Mouse (Mus musculus): ENCODE results near the gene Phpt1. TPM values are rescaled to one million over a fixed set of nuclear protein-coding genes. Genes with fewer than 3 reads are reported as not detected.
"Not testable (repeated sequence)": the region's sequence is repeated elsewhere in the genome, so short reads cannot be mapped to it uniquely, and the experiment has no call there.

Gene Phpt1
- polyA plus RNA-seq, 1 experiment from 2014 or later: 167 TPM

DNA sequence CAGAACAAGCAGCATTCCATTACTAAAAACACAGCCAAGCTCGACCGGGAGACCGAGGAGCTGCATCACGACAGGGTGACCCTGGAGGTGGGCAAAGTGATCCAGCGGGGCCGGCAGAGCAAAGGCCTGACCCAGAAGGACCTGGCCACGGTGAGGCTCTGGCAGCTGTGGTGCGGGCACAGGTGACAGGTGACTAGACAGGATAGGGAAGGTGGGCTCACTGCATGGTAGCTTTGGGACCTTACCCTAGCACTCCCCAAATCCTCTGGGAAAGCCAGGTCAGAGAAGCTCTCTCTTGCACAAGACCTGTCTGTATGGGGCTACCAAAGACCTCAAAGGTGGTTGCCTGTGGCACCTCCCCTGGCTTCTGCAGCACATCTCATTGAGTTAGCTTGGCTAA, 14.5 kb downstream of the Phpt1 start:
- Histone ChIP-seq H3K9me3 (ENCODE audit: control insufficient read depth, low read length) (no peaks in the 10 kb centered on the region), H3K36me3 (ENCODE audit: control insufficient read depth, insufficient read depth, low read length) (peaks cover 58% of the 10 kb centered on the region), H3K4me3 (replicated peaks; ENCODE audit: low read depth, low read length) (no peak overlapping the region), H3K4me2 (ENCODE audit: low read length) (no peak overlapping the region), H3K9ac (replicated peaks; ENCODE audit: low read length) (no peak overlapping the region), H3K27ac (replicated peaks; ENCODE audit: low read depth, low read length) (no peak overlapping the region), H3K4me1 (ENCODE audit: control insufficient read depth, insufficient read depth, low read length) (peaks cover 15% of the 10 kb centered on the region), H3K27me3 (ENCODE audit: control insufficient read depth, insufficient read depth, low read length) (no peaks in the 10 kb centered on the region)
- ATAC-seq (ENCODE audit: low FRiP score, low TSS enrichment) (no peak), DNase-seq (no peak)
- WGBS: 94% methylated on average over 8 of the region's 8 CpGs

GRCm38 (mm10) chr2:25558774-25559173, 16.2 kb downstream of the Phpt1 start:
- 81% methylated on average over 6 of the region's 6 CpGs for WGBS
- H3K4me2 ChIP-seq (ENCODE audit: low read length): peak overlapping the region; percentile 95
- peaks cover 15% of the 10 kb centered on the region for H3K4me1 ChIP-seq (ENCODE audit: control insufficient read depth, insufficient read depth, low read length)
- H3K9ac ChIP-seq (replicated peaks; ENCODE audit: low read length): peak overlapping the region; percentile 90; the same call in 1 of the 2 replicates
- no peaks in the 10 kb centered on the region for H3K27me3 ChIP-seq (ENCODE audit: control insufficient read depth, insufficient read depth, low read length)
- no peak overlapping the region for H3K27ac ChIP-seq (replicated peaks; ENCODE audit: low read depth, low read length)
- no peak for ATAC-seq (ENCODE audit: low FRiP score, low TSS enrichment)
- DNase-seq: no peak
- peak overlapping the region; percentile 99 for H3K4me3 ChIP-seq (replicated peaks; ENCODE audit: low read depth, low read length)
- no peaks in the 10 kb centered on the region for H3K9me3 ChIP-seq (ENCODE audit: control insufficient read depth, low read length)
- H3K36me3 ChIP-seq (ENCODE audit: control insufficient read depth, insufficient read depth, low read length): peaks cover 40% of the 10 kb centered on the region

DNA sequence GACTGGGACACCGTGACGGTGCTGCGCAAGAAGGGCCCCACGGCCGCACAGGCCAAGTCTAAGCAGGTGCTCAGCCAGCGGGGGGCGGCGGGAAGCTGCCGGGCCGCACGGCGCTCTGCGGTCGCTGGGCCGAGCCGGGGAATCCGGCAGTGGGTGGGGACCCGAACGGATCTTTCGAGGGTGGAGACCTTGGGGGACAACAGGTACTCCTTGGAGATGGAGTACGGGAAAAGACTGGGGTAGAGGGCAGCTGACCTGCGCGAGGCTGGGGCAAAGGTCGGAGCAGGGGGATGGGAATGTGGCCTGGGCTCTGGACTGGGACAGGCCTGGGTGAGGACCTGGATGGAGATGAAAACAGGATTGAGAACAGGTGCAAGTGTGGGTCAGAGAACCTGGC, 17.1 kb downstream of the Phpt1 start:
- Histone ChIP-seq H3K4me3 (replicated peaks; ENCODE audit: low read depth, low read length) (peak overlapping the region; percentile 99), H3K27ac (replicated peaks; ENCODE audit: low read depth, low read length) (peak overlapping the region; percentile 77), H3K9ac (replicated peaks; ENCODE audit: low read length) (peak overlapping the region; percentile 90), H3K36me3 (ENCODE audit: control insufficient read depth, insufficient read depth, low read length) (peaks cover 32% of the 10 kb centered on the region), H3K4me2 (ENCODE audit: low read length) (peak overlapping the region; percentile 95), H3K4me1 (ENCODE audit: control insufficient read depth, insufficient read depth, low read length) (peaks cover 15% of the 10 kb centered on the region), H3K27me3 (ENCODE audit: control insufficient read depth, insufficient read depth, low read length) (no peaks in the 10 kb centered on the region), H3K9me3 (ENCODE audit: control insufficient read depth, low read length) (no peaks in the 10 kb centered on the region)
- ATAC-seq (ENCODE audit: low FRiP score, low TSS enrichment): no peak; the same call in 1 of the 2 replicates
- no peak for DNase-seq
- under 1% methylated on average over 24 of the region's 24 CpGs for whole genome bisulfite sequencing

- Histone ChIP-seq H3K4me3 (replicated peaks; ENCODE audit: low read depth, low read length) (peak within 1 kb of the TSS; percentile 99), H3K27ac (replicated peaks; ENCODE audit: low read depth, low read length) (peak within 1 kb of the TSS; percentile 81), H3K36me3 (ENCODE audit: control insufficient read depth, insufficient read depth, low read length) (peaks cover 26% of the 10 kb centered on the region), H3K4me1 (ENCODE audit: control insufficient read depth, insufficient read depth, low read length) (peaks cover 15% of the 10 kb centered on the region), H3K9me3 (ENCODE audit: control insufficient read depth, low read length) (no peaks in the 10 kb centered on the region), H3K9ac (replicated peaks; ENCODE audit: low read length) (peak within 1 kb of the TSS; percentile 90), H3K4me2 (ENCODE audit: low read length) (peak within 1 kb of the TSS; percentile 95), H3K27me3 (ENCODE audit: control insufficient read depth, insufficient read depth, low read length) (no peaks in the 10 kb centered on the region)
- peak; percentile 98 for DNase-seq
- WGBS: under 1% methylated on average over 61 of the region's 61 CpGs
- peak; percentile 98 for ATAC-seq (ENCODE audit: low FRiP score, low TSS enrichment)
These were observed 17.6 kb downstream of the Phpt1 start, which contains the start of gene Edf1 for GRCm38 (mm10) chr2:25557221-25557963. TSS of gene Edf1 (plus strand) at chr2:25557847.

DNA sequence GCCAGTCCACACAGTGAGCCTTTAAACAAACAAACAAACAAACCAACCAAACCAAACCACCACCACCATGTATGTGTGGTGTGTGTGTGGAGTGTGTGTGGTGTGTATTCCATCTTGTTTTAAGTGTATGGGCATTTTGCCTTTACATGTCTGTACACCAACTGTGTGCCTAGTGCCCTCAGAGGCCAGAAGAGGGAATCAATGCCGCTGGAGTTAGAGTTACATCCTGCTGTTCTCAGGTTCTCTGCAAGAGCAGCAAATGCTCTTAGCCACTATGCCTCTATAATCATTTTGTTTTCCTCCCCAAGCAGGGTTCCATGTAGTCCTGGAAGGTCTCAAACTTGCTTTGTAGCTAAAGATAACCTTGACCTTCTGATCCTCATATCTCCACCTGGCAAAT, 18.7 kb downstream of the Phpt1 start:
- 53% methylated on average over 1 of the region's 1 CpGs for WGBS
- H3K27ac ChIP-seq (replicated peaks; ENCODE audit: low read depth, low read length): no peak overlapping the region
- H3K4me3 ChIP-seq (replicated peaks; ENCODE audit: low read depth, low read length): no peak overlapping the region
- H3K9me3 ChIP-seq (ENCODE audit: control insufficient read depth, low read length): no peaks in the 10 kb centered on the region
- peaks cover 15% of the 10 kb centered on the region for H3K36me3 ChIP-seq (ENCODE audit: control insufficient read depth, insufficient read depth, low read length)
- no peak for DNase-seq
- no peak overlapping the region for H3K9ac ChIP-seq (replicated peaks; ENCODE audit: low read length)
- H3K4me2 ChIP-seq (ENCODE audit: low read length): no peak overlapping the region
- H3K4me1 ChIP-seq (ENCODE audit: control insufficient read depth, insufficient read depth, low read length): peaks cover 15% of the 10 kb centered on the region
- no peak for ATAC-seq (ENCODE audit: low FRiP score, low TSS enrichment)
- no peaks in the 10 kb centered on the region for H3K27me3 ChIP-seq (ENCODE audit: control insufficient read depth, insufficient read depth, low read length)

- not testable (repeated sequence) for ATAC-seq (ENCODE audit: low FRiP score, low TSS enrichment); H3K36me3 ChIP-seq (ENCODE audit: control insufficient read depth, insufficient read depth, low read length); H3K27me3 ChIP-seq (ENCODE audit: control insufficient read depth, insufficient read depth, low read length); H3K9ac ChIP-seq (replicated peaks; ENCODE audit: low read length); H3K9me3 ChIP-seq (ENCODE audit: control insufficient read depth, low read length); H3K4me2 ChIP-seq (ENCODE audit: low read length); H3K27ac ChIP-seq (replicated peaks; ENCODE audit: low read depth, low read length); H3K4me3 ChIP-seq (replicated peaks; ENCODE audit: low read depth, low read length); DNase-seq
- peaks cover 15% of the 10 kb centered on the region for H3K4me1 ChIP-seq (ENCODE audit: control insufficient read depth, insufficient read depth, low read length)
- whole genome bisulfite sequencing: 57% methylated on average over 2 of the region's 2 CpGs
These were observed 19.5 kb downstream of the Phpt1 start for GRCm38 (mm10) chr2:25555479-25555878.

DNA sequence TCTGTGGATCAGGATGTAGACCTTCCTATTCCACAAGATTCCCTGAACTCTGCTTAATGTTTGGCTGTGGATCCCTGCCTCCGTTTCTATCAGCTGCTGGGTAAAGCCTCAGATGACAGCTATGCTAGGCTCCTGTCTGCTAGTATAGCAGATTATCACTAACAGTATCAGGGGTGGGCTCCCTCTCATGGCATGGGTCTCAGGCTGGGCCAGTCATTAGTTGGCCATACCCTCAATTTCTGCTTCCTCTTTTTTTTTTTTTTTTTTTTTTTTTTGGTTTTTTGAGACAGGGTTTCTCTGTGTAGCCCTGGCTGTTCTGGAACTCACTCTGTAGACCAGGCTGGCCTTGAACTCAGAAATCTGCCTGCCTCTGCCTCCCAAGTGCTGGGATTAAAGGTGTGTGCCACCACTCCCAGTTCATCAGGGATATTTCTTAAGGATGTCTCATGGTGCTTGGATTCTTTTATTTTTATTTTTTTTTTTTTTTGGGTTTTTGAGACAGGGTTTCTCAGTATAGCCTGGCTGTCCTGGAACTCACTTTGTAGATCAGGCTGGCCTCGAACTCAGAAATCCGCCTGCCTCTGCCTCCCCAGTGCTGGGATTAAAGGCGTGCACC, 21.7 kb downstream of the Phpt1 start:
- H3K9me3 ChIP-seq (ENCODE audit: control insufficient read depth, low read length); ATAC-seq (ENCODE audit: low FRiP score, low TSS enrichment); H3K4me2 ChIP-seq (ENCODE audit: low read length); H3K27me3 ChIP-seq (ENCODE audit: control insufficient read depth, insufficient read depth, low read length); H3K4me3 ChIP-seq (replicated peaks; ENCODE audit: low read depth, low read length); H3K4me1 ChIP-seq (ENCODE audit: control insufficient read depth, insufficient read depth, low read length); H3K36me3 ChIP-seq (ENCODE audit: control insufficient read depth, insufficient read depth, low read length); H3K27ac ChIP-seq (replicated peaks; ENCODE audit: low read depth, low read length); H3K9ac ChIP-seq (replicated peaks; ENCODE audit: low read length); DNase-seq: not testable (repeated sequence)
- 85% methylated on average over 4 of the region's 4 CpGs for WGBS

GRCm38 (mm10) chr2:25551186-25551585, 23.8 kb downstream of the Phpt1 start:
- no peaks in the 10 kb centered on the region for H3K36me3 ChIP-seq (ENCODE audit: control insufficient read depth, insufficient read depth, low read length)
- no peak overlapping the region for H3K27ac ChIP-seq (replicated peaks; ENCODE audit: low read depth, low read length)
- no peak overlapping the region for H3K4me3 ChIP-seq (replicated peaks; ENCODE audit: low read depth, low read length)
- no peak overlapping the region for H3K4me2 ChIP-seq (ENCODE audit: low read length)
- H3K9ac ChIP-seq (replicated peaks; ENCODE audit: low read length): no peak overlapping the region
- no peaks in the 10 kb centered on the region for H3K27me3 ChIP-seq (ENCODE audit: control insufficient read depth, insufficient read depth, low read length)
- H3K9me3 ChIP-seq (ENCODE audit: control insufficient read depth, low read length): no peaks in the 10 kb centered on the region
- H3K4me1 ChIP-seq (ENCODE audit: control insufficient read depth, insufficient read depth, low read length): peaks cover 1% of the 10 kb centered on the region
- ATAC-seq (ENCODE audit: low FRiP score, low TSS enrichment) (no peak), DNase-seq (peak; percentile 61)
- WGBS: 30% methylated on average over 5 of the region's 5 CpGs

All from midbrain, embryonic 14.5 days (tissue).